Mouse (Mus musculus) embryonic fibroblast, embryonic 13.5 days (primary cell): ENCODE measurements around the gene Gdpd5.

Source experiments
- CTCF ChIP-seq: IDR thresholded peaks from 2 replicates; pipeline ENCODE4 v1.5.1; 2011; ENCODE audit warnings: mild to moderate bottlenecking, control low read depth, low read length, moderate library complexity, borderline replicate concordance; ENCODE audit not compliant: insufficient read depth
- POLR2A ChIP-seq: IDR thresholded peaks from 2 replicates; pipeline ENCODE4 v1.6.1; 2011; ENCODE audit warnings: low read depth, mild to moderate bottlenecking, control low read depth, low read length, moderate library complexity

DNA sequence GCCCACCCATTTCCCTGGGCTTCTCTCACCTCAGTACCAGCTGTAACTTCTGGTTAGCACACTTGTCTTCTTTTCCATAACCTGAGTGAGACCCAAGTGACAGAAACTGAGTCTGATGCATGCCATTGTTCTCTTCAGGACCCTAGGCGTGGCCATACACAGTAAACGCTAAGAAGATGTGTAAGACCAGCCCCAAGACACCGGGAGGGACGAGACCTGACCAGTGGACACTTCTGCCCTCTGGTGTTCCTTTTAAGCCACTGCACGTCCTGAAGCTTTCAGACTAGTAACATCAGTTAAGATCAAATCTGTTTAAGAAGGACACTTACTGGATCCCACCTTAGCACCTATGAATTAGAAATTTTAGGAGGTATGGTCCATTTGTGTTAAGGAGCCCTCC lies 16.1 kb upstream of the Gdpd5 start:
- TF ChIP-seq CTCF = peak; percentile 88; the same call in 1 of the 2 replicates
- no peak for TF ChIP-seq POLR2A
